Mouse (Mus musculus): Measurements from ENCODE around the gene Tmem203.

GRCm38 (mm10) chr2:25297093-25297492 is 41.9 kb downstream of the Tmem203 start:
- no peak for TF ChIP-seq CTCF (IDR thresholded peaks at IDR 0.05; ENCODE audit: low read depth, low read length)
- no peak for TF ChIP-seq POLR2A (IDR thresholded peaks at IDR 0.05; ENCODE audit: extremely low read depth, insufficient read depth, low read length)
